Mouse (Mus musculus) ES-Bruce4 (cell line): ENCODE results near the gene Prdm16.

Experiments used
- CTCF ChIP-seq: IDR thresholded peaks from one replicate; pipeline ENCODE4 v1.8.1; 2011; ENCODE audit warnings: low read depth, low read length
- EP300 ChIP-seq: IDR thresholded peaks from 2 replicates; pipeline ENCODE4 v1.6.1; 2011; ENCODE audit warnings: low read depth, low read length; ENCODE audit not compliant: insufficient read depth
- POLR2A ChIP-seq: IDR thresholded peaks from one replicate; pipeline ENCODE4 v1.8.1; 2011; ENCODE audit warnings: low read length; ENCODE audit not compliant: insufficient read depth

DNA sequence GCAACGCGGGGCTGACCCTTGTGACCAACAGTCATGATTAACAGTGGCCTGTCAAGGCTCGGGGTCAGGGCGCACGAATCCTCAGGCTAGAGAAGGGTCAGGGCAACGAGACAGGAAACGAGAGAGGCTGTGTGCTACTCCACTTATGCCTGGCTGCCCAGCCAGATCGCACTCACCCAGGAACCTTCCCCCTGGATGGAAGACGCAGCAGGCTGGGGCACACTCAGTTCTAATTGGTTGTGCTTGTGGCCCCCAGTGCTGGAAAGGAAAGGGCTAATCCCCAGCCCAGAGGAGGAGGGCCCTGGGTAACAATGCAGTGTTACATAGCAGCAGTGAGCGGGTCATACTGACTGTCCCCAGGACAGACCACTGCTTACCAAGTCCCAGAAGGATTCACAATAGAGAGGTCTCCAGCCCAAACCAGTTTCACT is 66.2 kb downstream of the Prdm16 start:
- TF ChIP-seq POLR2A = no peak
- TF ChIP-seq CTCF = no peak
- no peak for TF ChIP-seq EP300
